Mouse (Mus musculus) liver, adult 2 months (tissue): ENCODE measurements around the gene Hs3st2.

Experiments
- CTCF ChIP-seq: fragments of 200-500 bp; IDR thresholded peaks from 2 replicates; pipeline ENCODE4 v1.5.1; 2011; ENCODE audit warnings: low read depth, low read length, control low read depth
- POLR2A ChIP-seq: fragments of 200-500 bp; IDR thresholded peaks from 2 replicates; pipeline ENCODE4 v1.6.1; 2011; ENCODE audit warnings: low read length, control low read depth; ENCODE audit not compliant: insufficient read depth; ENCODE audit errors: extremely low read depth

GRCm38 (mm10) chr7:121539405-121540275, 148.0 kb downstream of the Hs3st2 start:
- TF ChIP-seq CTCF, result peak; percentile 20; the same call in 1 of the 2 replicates
- TF ChIP-seq POLR2A, result no peak
